Mouse (Mus musculus): ENCODE results near the gene Gramd1b.

- no peak for TF ChIP-seq CTCF (IDR thresholded peaks at IDR 0.05; ENCODE audit: borderline replicate concordance, extremely low read depth, insufficient read depth, insufficient read length)
- no peak for TF ChIP-seq POLR2A (IDR thresholded peaks at IDR 0.05; ENCODE audit: borderline replicate concordance, extremely low read depth, insufficient read depth, insufficient read length, poor library complexity, severe bottlenecking)
Measured at GRCm38 (mm10) chr9:40356768-40357446, 174.3 kb downstream of the Gramd1b start.

Measured in brain, embryonic 14.5 days (tissue).